Mouse (Mus musculus): ENCODE measurements at regions not wholly inside any gene's neighbourhood (a gene's known extent, or its start where the extent isn't known, plus 50 kb on each side); places are given as distances from the start of the nearest gene placed in this dataset.

DNA sequence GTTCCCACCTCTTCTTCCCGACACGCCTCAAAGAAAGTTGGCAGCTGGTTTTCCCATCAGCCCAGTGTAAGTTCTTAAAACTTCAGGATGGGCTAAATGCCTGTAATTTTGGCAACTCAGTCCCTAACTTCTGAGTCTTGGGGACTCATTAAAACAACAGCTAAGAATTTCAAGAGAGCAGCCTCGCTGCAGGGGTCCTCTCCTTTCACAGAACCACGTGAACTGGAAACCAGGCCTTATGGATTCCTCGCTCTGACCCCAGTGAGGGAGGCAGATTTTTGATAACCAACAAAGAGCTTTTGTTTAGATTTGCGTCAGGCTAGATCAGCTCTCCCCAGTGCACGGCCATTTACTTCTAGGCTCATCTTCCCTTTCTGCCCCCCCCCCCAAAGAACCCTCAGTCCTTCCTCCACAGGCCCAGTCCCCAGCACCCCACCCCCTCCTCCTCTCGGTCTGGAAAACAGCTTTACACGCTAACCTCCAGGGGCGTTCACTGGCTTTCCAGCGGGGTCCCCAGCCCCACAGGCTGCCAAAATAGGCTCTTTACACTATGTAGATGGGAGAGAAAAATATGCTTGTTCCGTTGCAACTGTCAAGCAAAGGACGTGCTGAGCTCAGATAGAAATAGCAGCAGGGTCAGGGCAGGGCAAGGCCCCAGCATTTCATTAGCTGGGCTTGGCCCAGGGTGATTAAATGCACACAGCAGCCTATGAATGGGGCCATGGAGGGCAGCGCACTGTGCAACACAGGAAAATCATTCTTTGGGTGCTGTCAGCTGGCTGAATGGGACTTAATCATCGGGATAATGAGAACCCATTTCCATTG, 233.5 kb downstream of the Zfp36l1 start:
- DNase-seq, result no peak

DNA sequence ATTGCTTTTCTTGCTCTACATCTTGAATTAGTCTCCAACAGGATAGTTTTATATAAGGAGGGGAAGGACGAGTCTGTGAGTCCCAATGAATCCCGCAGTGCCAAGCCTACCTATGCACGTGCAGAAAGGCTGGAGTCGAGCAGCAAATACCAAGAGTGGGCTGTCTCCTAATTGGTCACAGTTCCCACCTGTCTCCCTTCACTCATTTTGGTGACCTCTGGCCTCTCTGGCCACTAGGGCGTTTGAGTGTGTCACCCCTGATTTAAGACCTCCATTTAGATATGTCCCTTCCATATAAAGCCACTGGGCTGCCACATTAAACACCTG, 234.1 kb downstream of the Zfp36l1 start:
- DNase-seq, result no peak

DNA sequence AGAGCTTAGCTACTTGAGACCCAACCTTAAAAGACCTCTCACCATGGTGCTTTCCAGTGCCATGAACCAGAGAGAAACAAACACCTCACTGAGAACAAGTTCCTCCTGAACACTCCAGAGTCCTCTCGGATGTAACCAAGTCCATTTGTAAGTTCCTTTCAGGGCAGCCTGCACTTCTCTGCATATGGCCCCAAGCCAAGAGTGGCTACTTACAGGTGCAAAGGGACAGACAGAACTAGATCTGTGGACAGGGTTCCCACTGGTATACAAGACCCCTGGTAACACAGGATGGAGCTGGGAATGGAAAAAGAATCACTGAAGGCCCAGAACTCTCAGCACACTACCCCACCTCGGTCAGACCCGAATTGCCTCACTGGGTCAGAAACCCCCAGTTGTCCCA, 234.7 kb downstream of the Zfp36l1 start:
- DNase-seq, result no peak

DNA sequence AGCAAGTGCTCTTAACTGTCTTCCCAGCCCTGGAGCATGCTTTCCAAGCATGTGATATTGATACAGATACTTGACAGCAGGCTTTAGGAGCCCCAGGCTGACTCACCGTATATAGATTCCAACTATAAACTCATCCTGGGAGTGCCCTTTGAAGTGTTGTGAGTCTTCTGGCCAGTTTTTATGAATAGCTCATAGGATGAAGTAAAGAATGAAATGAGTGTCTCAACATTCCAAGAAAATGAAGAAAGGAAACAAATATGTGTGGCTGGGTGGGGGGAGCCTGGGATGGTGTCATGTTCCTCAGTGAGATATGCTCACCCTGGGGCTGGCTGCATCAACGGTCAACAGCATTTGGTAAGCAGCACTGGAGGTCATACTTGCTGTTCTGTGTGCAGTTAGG, 238.5 kb downstream of the Zfp36l1 start:
- no peak for DNase-seq

DNA sequence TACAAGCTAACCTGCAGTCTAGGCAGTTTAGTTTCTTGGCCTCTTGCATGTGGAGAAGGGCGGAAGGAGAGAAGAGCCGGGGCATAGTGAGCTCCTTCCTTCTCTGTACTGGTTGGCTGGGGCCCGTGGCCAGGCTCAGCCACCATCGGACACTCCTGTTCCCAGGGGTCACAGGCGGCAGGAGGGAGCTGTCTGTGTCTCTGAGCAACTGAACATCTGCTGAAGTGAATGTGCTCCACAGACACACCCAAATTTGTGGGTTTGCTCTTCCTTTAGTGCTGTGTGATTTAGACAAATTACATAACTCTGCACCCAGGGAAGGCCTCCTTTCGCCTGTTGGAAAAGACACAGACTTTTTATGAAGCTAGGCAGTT, 247.6 kb downstream of the Zfp36l1 start:
- no peak for DNase-seq

DNA sequence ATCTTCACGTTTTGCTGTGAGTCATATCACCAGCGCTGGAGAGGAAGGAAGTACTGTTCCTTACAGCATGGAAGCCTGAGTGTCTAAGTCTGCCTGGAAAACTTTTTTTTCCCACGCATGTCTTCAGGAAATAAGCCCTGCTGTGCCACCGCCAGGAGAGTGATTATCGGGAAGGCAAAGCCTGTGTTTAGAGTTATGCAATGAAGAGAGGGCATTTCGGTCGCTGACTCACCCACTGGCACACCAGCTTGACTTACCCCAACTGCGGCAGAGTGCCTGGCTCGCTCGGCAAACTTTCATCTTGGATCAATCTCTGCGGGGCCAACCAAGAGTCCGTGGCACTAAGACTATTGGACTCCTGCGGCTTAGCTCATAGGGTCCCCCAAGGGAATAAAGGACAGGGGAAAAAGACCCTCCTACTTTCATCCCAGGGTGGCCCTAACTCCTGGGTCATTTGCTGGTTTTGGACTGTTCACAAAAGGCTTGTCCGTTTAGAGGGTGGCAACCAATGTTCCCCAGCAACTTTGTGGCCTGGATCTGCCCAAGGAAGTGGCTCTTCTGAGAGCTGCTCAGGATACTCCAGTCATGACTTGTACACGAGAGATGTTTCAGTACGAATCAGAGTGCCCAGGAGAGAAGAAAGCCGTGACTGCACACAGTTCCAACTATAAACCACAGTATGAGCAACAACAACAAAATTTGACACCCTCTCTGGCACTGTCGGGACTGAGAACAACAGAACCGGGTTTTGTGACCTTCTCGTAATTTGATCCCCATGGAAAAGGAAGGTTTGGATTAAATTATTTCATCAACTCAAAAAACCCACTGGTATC, 248.3 kb downstream of the Zfp36l1 start:
- DNase-seq, result no peak
